Mouse (Mus musculus) splenic B cell, adult 2 months (primary cell): ENCODE data around the gene Ccdc137.

Experiments used
- DNase-seq: peaks from one replicate; pipeline ENCODE4 v3.0.0-alpha.2; 2011; ENCODE audit warnings: low read depth, low spot score
- H3K27me3 ChIP-seq: 2 replicates; pipeline ENCODE4 v1.6.1; 2012; ENCODE audit warnings: mild to moderate bottlenecking, low read length, moderate library complexity, mixed read lengths; ENCODE audit not compliant: control insufficient read depth, poor library complexity, insufficient read depth, severe bottlenecking
- H3K36me3 ChIP-seq: 2 replicates; pipeline ENCODE4 v1.6.1; 2012; ENCODE audit warnings: mild to moderate bottlenecking, low read length, moderate library complexity, mixed read lengths; ENCODE audit not compliant: control insufficient read depth, poor library complexity, insufficient read depth, severe bottlenecking

Gene Ccdc137

DNA sequence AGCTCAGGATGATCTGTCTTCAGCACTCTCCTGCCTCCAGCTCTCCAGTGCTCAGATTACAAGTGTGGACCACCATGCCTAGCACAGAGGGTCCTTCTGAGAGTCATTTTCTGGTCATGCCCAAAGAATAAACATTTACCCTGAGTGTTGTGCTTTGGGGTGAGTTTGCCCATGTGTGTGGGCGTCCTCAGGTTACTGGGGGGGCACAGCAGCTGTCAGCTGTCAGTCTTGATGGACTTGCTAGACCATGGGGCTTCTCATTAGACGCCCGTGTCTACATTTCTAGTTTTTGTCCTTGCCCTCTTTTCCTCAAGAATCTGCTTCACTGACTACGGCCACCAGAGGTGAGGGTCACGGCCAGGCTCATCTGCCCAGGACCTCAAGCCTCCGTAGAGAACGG is 10.7 kb upstream of the Ccdc137 start:
- H3K36me3 ChIP-seq = no peaks in the 10 kb centered on the region
- DNase-seq = no peak
- no peaks in the 10 kb centered on the region for H3K27me3 ChIP-seq

DNA sequence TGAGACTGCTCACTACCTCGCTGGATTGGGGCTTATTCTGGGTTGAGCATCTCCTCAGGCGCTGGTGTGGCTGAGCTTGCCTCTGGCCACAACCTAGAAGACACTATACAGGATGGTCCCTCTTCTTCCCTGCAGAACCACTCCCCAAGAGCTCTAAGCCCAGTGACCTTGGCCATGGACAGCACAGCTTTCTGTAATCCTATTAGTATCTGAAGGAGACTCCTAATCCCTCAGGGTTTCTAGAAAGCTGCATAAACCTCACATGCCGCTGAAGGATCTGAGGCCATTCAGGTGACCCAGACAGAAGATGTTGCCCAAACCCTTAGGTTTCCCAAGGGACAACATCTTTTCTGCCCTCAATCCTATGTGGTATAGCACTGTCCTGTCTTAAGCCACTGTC is 5.7 kb upstream of the Ccdc137 start:
- Histone ChIP-seq H3K36me3 (no peaks in the 10 kb centered on the region), H3K27me3 (no peaks in the 10 kb centered on the region)
- no peak for DNase-seq

DNA sequence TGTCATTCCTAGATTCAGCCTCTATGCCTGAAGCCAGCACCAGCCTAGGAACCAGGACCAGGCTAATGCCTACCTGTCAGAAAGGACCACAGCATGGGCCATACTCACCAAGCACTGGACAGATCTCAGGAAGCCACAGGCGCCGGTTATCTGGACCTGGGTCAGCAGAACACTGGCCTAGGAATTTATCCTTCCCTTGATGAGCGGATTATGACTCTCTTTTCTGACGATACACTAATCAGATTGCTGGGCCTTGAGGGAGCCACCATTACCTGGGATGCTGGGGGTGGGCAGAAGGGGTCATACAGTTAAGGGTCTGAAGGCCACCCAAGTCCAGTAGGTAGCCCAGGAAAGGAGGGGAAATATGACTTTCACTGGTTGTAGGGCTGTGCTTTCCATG is 4.6 kb upstream of the Ccdc137 start, which contains the start of gene Pde6g:
TSS of gene Pde6g (minus strand) at position 195 of the 400 bp plus-strand sequence.
- Histone ChIP-seq H3K27me3 (no peaks in the 10 kb centered on the region), H3K36me3 (no peaks in the 10 kb centered on the region)
- no peak for DNase-seq

- Histone ChIP-seq H3K36me3 (no peaks in the 10 kb centered on the region), H3K27me3 (no peaks in the 10 kb centered on the region)
- DNase-seq = no peak
These were observed 3.0 kb upstream of the Ccdc137 start for GRCm38 (mm10) chr11:120454965-120455364.

- Histone ChIP-seq H3K27me3 (no peaks in the 10 kb centered on the region), H3K36me3 (no peaks in the 10 kb centered on the region)
- DNase-seq = no peak
These were observed 2.5 kb upstream of the Ccdc137 start for GRCm38 (mm10) chr11:120455413-120455812.

GRCm38 (mm10) chr11:120457370-120457769 is 545 bp upstream of the Ccdc137 start:
- no peaks in the 10 kb centered on the region for H3K27me3 ChIP-seq
- peaks cover 2% of the 10 kb centered on the region for H3K36me3 ChIP-seq
- no peak for DNase-seq

DNA sequence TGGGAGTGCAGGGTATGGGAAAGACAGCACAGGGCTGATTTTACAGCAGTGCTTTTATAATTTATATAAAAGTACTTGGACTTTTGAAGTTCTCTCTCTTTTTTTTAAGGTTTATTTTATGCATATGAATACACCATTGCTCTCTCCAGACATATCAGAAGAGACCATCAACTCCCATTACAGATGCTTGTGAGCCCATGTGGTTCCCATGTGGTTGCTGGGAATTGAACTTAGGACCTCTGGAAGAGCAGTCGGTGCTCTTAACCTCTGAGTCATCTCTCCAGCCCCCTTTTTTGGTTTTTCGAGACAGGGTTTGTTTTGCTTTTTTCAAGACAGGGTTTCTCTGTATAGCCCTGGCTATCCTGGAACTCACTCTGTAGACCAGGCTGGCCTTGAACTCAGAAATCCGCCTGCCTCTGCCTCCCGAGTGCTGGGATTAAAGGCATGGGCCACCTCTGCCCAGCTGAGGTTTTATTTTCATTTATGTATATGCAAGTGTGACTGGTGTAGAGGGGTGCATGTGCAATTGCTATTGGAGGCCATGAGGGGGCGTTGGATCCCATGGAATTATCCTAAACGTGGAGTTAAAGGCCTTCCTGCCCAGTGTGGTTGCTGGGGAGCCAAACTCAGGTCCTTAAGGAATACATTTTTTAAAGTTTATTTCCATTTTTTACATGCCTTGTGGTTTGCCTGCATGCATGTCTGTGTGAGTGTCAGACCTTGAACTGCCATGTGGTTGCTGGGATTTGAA is 1.1 kb downstream of the Ccdc137 start:
- DNase-seq = no peak
- Histone ChIP-seq H3K27me3 (no peaks in the 10 kb centered on the region), H3K36me3 (peaks cover 4% of the 10 kb centered on the region)

GRCm38 (mm10) chr11:120463536-120463935 is 5.6 kb downstream of the Ccdc137 start:
- DNase-seq = no peak
- Histone ChIP-seq H3K27me3 (no peaks in the 10 kb centered on the region), H3K36me3 (peaks cover 4% of the 10 kb centered on the region)

DNA sequence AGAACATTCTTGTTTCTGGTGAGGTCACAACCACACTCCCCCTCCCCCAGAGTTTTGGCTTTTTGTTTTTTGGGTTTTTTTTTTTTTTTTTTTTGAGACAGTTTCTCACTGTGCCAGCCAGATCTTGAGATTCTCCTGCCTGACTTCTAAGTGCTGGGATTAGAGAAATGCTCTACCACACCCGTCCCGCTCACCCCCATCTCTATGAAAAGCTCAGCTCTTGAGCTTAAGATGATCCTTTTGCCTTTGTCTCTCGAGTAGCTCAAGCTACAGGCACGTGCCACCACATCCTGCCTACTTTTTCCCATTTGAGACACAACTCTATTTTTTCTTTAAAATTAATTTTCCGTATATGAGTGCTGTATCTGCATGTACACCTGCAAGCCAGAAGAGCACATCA is 6.5 kb downstream of the Ccdc137 start:
- H3K27me3 ChIP-seq = no peaks in the 10 kb centered on the region
- H3K36me3 ChIP-seq = peaks cover 4% of the 10 kb centered on the region
- DNase-seq = no peak

DNA sequence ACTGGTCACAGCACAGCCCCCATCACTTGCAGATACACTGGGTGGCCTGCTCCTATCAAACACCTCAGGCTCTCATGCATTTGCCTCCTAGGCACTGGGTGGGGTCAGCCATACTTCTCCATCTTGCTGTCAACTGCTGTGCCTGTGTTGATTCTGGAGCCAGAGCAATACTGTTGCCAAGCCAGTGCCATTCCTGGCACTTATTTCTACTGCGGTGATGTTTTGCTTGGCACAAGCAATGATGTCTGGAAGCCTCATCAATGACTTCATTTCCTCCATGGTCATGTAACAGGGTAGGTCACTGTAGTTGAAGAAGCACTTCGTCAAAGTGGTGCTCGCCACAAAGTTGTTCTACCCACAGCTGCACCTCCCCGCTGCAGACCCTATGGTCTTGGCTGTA is 7.6 kb downstream of the Ccdc137 start:
- no peaks in the 10 kb centered on the region for H3K27me3 ChIP-seq
- H3K36me3 ChIP-seq = peaks cover 7% of the 10 kb centered on the region
- no peak for DNase-seq

- DNase-seq = peak; percentile 98
- H3K36me3 ChIP-seq = peaks cover 13% of the 10 kb centered on the region
- H3K27me3 ChIP-seq = no peaks in the 10 kb centered on the region
These were observed 9.3 kb downstream of the Ccdc137 start, which contains the start of gene Arl16 for GRCm38 (mm10) chr11:120467051-120467735. Gene Arl16 (minus strand): TSS chr11:120467607.

- Histone ChIP-seq H3K36me3 (peaks cover 12% of the 10 kb centered on the region), H3K27me3 (no peaks in the 10 kb centered on the region)
- no peak for DNase-seq
These were observed 9.8 kb downstream of the Ccdc137 start for GRCm38 (mm10) chr11:120467736-120468092.

DNA sequence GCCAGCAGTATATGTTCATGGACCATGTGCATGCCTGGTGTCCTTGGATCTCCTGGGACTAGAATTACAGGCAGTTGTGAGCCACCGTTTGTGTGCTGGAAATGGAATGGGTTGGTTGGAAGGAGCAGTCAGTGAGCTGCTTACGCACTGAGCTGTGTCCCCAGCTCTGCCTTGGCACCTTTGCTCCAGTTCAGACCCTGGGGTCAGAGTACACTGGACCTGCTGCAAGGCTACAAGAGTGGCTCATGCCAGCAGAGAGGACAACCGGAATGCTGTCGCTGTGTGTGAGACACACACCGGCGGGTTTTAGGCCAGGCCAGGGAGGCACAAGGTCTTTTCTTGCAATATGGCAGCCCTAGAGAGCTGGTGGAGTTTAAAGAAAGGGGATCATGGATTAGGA is 14.1 kb downstream of the Ccdc137 start:
- H3K36me3 ChIP-seq = peaks cover 23% of the 10 kb centered on the region
- no peaks in the 10 kb centered on the region for H3K27me3 ChIP-seq
- DNase-seq = no peak

- H3K36me3 ChIP-seq = peaks cover 12% of the 10 kb centered on the region
- no peaks in the 10 kb centered on the region for H3K27me3 ChIP-seq
- no peak for DNase-seq
These were observed 25.6 kb downstream of the Ccdc137 start for GRCm38 (mm10) chr11:120483448-120483934.

GRCm38 (mm10) chr11:120484265-120484981 is 26.5 kb downstream of the Ccdc137 start, which contains the start of gene Mrpl12:
Gene Mrpl12 (plus strand): TSS chr11:120484613.
- Histone ChIP-seq H3K36me3 (peaks cover 9% of the 10 kb centered on the region), H3K27me3 (no peaks in the 10 kb centered on the region)
- DNase-seq = peak; percentile 96
